Mouse (Mus musculus): Measurements from ENCODE around the gene Cntf. TPM values are rescaled to one million over a fixed set of nuclear protein-coding genes. Genes with fewer than 3 reads are reported as not detected.

Gene Cntf
- 3.2 TPM for polyA plus RNA-seq (2014; fragmentation: Illumina TruSeq; extraction: RNeasy Lipid Tissue Mini Kit (QIAGEN cat#74804))

GRCm38 (mm10) chr19:12765308-12765707, at the start of gene Cntf:
TSS of gene Cntf (minus strand) at chr19:12765632.

GRCm38 (mm10) chr19:12795511-12796327, 30.3 kb upstream of the Cntf start, which contains the start of the genes Zfp91 and Lpxn:
TSS of gene Zfp91 (minus strand) at chr19:12796126.
TSS of gene Lpxn (plus strand) at chr19:12796193.

Other genes starting within 250 kb of the Cntf start
- 36.6 TPM for gene Fam111a, start 219.9 kb downstream of the Cntf start, polyA plus RNA-seq (2014; fragmentation: Illumina TruSeq; extraction: RNeasy Lipid Tissue Mini Kit (QIAGEN cat#74804))
- 1.1 TPM for gene Gm4952, start 165.7 kb downstream of the Cntf start, polyA plus RNA-seq (2014; fragmentation: Illumina TruSeq; extraction: RNeasy Lipid Tissue Mini Kit (QIAGEN cat#74804))
- gene Glyat, start 132.3 kb downstream of the Cntf start, polyA plus RNA-seq (2014; fragmentation: Illumina TruSeq; extraction: RNeasy Lipid Tissue Mini Kit (QIAGEN cat#74804)) = not detected
- not detected for gene Olfr1442, start 95.2 kb downstream of the Cntf start, polyA plus RNA-seq (2014; fragmentation: Illumina TruSeq; extraction: RNeasy Lipid Tissue Mini Kit (QIAGEN cat#74804))
- gene Olfr1443, start 87.5 kb downstream of the Cntf start, polyA plus RNA-seq (2014; fragmentation: Illumina TruSeq; extraction: RNeasy Lipid Tissue Mini Kit (QIAGEN cat#74804)) = not detected
- gene Keg1, start 69.8 kb downstream of the Cntf start, polyA plus RNA-seq (2014; fragmentation: Illumina TruSeq; extraction: RNeasy Lipid Tissue Mini Kit (QIAGEN cat#74804)) = not detected
- 199 TPM for gene Zfp91, start 30.5 kb upstream of the Cntf start, polyA plus RNA-seq (2014; fragmentation: Illumina TruSeq; extraction: RNeasy Lipid Tissue Mini Kit (QIAGEN cat#74804))
- 2.6 TPM for gene Lpxn, start 30.6 kb upstream of the Cntf start, polyA plus RNA-seq (2014; fragmentation: Illumina TruSeq; extraction: RNeasy Lipid Tissue Mini Kit (QIAGEN cat#74804))
- gene Gm5244, start 81.0 kb upstream of the Cntf start, polyA plus RNA-seq (2014; fragmentation: Illumina TruSeq; extraction: RNeasy Lipid Tissue Mini Kit (QIAGEN cat#74804)) = not detected
- not detected for gene Olfr1444, start 91.7 kb upstream of the Cntf start, polyA plus RNA-seq (2014; fragmentation: Illumina TruSeq; extraction: RNeasy Lipid Tissue Mini Kit (QIAGEN cat#74804))
- not detected for gene Olfr1445, start 118.2 kb upstream of the Cntf start, polyA plus RNA-seq (2014; fragmentation: Illumina TruSeq; extraction: RNeasy Lipid Tissue Mini Kit (QIAGEN cat#74804))
- not detected for gene Olfr1446, start 127.9 kb upstream of the Cntf start, polyA plus RNA-seq (2014; fragmentation: Illumina TruSeq; extraction: RNeasy Lipid Tissue Mini Kit (QIAGEN cat#74804))
- gene Olfr1447, start 138.1 kb upstream of the Cntf start, polyA plus RNA-seq (2014; fragmentation: Illumina TruSeq; extraction: RNeasy Lipid Tissue Mini Kit (QIAGEN cat#74804)) = not detected
- not detected for gene Olfr1448, start 158.8 kb upstream of the Cntf start, polyA plus RNA-seq (2014; fragmentation: Illumina TruSeq; extraction: RNeasy Lipid Tissue Mini Kit (QIAGEN cat#74804))
- gene Olfr1449, start 165.2 kb upstream of the Cntf start, polyA plus RNA-seq (2014; fragmentation: Illumina TruSeq; extraction: RNeasy Lipid Tissue Mini Kit (QIAGEN cat#74804)) = not detected
- not detected for gene Olfr1450, start 184.6 kb upstream of the Cntf start, polyA plus RNA-seq (2014; fragmentation: Illumina TruSeq; extraction: RNeasy Lipid Tissue Mini Kit (QIAGEN cat#74804))
- not detected for gene Olfr1451, start 229.4 kb upstream of the Cntf start, polyA plus RNA-seq (2014; fragmentation: Illumina TruSeq; extraction: RNeasy Lipid Tissue Mini Kit (QIAGEN cat#74804))